Comparison of ENCODE assay signal across 8 mouse cellular contexts in genomic region chr9:66510944-66511343, GRCm38 (mm10). TPM values are rescaled to one million over a fixed set of nuclear protein-coding genes. Genes with fewer than 3 reads are reported as not detected.
DNase-seq lines count a peak whose midpoint lies in the region; ATAC-seq lines count a peak whose summit lies in the region.

No protein-coding gene starts in this region.

- H3K9me3 ChIP-seq in hindbrain, embryonic 14.5 days (ENCODE audit: control insufficient read depth, low read length) = no peaks in the 10 kb centered on the region
- no peaks in the 10 kb centered on the region for H3K9me3 ChIP-seq in liver, embryonic 15.5 days (replicated peaks)

- peak overlapping the region; percentile 87 for H3K4me2 ChIP-seq in hindbrain, embryonic 14.5 days (replicated peaks)
- H3K4me2 ChIP-seq in liver, embryonic 15.5 days = peak overlapping the region; percentile 97

- H3K27ac ChIP-seq in hindbrain, embryonic 14.5 days = peak overlapping the region; percentile 93
- H3K27ac ChIP-seq in liver, embryonic 15.5 days (replicated peaks) = peak overlapping the region; percentile 93

- H3K4me1 ChIP-seq in hindbrain, embryonic 14.5 days (replicated peaks; ENCODE audit: control insufficient read depth, insufficient read depth, low read length) = peaks cover 17% of the 10 kb centered on the region
- peaks cover 70% of the 10 kb centered on the region for H3K4me1 ChIP-seq in liver, embryonic 15.5 days (replicated peaks)

- 0% methylated on average over 2 of the region's 2 CpGs for WGBS in hindbrain, embryonic 14.5 days
- whole genome bisulfite sequencing in liver, embryonic 15.5 days (ENCODE audit: insufficient replicate concordance) = 4% methylated on average over 2 of the region's 2 CpGs

- peaks cover 57% of the 10 kb centered on the region for H3K36me3 ChIP-seq in hindbrain, embryonic 14.5 days (replicated peaks; ENCODE audit: control insufficient read depth, insufficient read depth)
- peaks cover 75% of the 10 kb centered on the region for H3K36me3 ChIP-seq in liver, embryonic 15.5 days (replicated peaks)

- no peaks in the 10 kb centered on the region for H3K27me3 ChIP-seq in hindbrain, embryonic 14.5 days (ENCODE audit: control insufficient read depth, insufficient read depth, low read length)
- no peaks in the 10 kb centered on the region for H3K27me3 ChIP-seq in liver, embryonic 15.5 days

- peak overlapping the region; percentile 72 for H3K9ac ChIP-seq in hindbrain, embryonic 14.5 days
- peak overlapping the region; percentile 78 for H3K9ac ChIP-seq in liver, embryonic 15.5 days

- peak overlapping the region; percentile 49 for H3K4me3 ChIP-seq in hindbrain, embryonic 14.5 days (replicated peaks; ENCODE audit: low read length)
- H3K4me3 ChIP-seq in liver, embryonic 15.5 days (replicated peaks) = peak overlapping the region; percentile 69

- no peak for ATAC-seq in hindbrain, embryonic 14.5 days (ENCODE audit: low FRiP score)
- ATAC-seq in liver, embryonic 15.5 days (ENCODE audit: insufficient read depth) = no peak

- DNase-seq in adrenal gland, postnatal 14 days = peak; percentile 58
- DNase-seq in adrenal gland, adult 8-10 months = no peak
- peak; percentile 60 for DNase-seq in 416B (ENCODE audit: low read depth)
- peak; percentile 43 to 47 for DNase-seq in cerebellum, postnatal 36 days
- no peak for DNase-seq in hindbrain, embryonic 14.5 days (ENCODE audit: low spot score)
- DNase-seq in thymus, postnatal 4 days = peak; percentile 51
- no peak for DNase-seq in c-Kit-positive CD71-positive TER-119-positive erythroid progenitor cells, embryonic 14.5 days (ENCODE audit: low spot score)

RNA-seq across cellular contexts. Expression of gene Fbxl22, which starts 3.4 kb away (rescaled TPM):
- 0.52 and 1.5 TPM in 2 replicates for total RNA-seq in adrenal gland, postnatal 14 days (2021)
- total RNA-seq in adrenal gland, adult 8-10 months (2022) = under 1 TPM; 0.52 to 0.84 (median 0.65) TPM
- 0.92 and 1.0 TPM in 2 replicates for polyA plus RNA-seq in hindbrain, embryonic 14.5 days (2014; fragmentation: Nextera tagmentation; extraction: Ambion mirVana)
- 1.0 and 1.5 TPM in 2 replicates for polyA plus RNA-seq in liver, embryonic 15.5 days (2015; fragmentation: Nextera tagmentation; extraction: Ambion mirVana)

Comparison
In these comparisons a context has a peak if more than half of its experiments do, and no peak if none do; other contexts are left out.
1. DNase-seq: peak in adrenal gland, postnatal 14 days (single experiment), 416B (single experiment), cerebellum, postnatal 36 days (2 of 2) and thymus, postnatal 4 days (single experiment); none in adrenal gland, adult 8-10 months (single experiment), hindbrain, embryonic 14.5 days (single experiment) and c-Kit-positive CD71-positive TER-119-positive erythroid progenitor cells, embryonic 14.5 days (single experiment).